Mouse (Mus musculus) G1E (cell line): ENCODE measurements at regions not wholly inside any gene's neighbourhood (a gene's known extent, or its start where the extent isn't known, plus 50 kb on each side); places are given as distances from the start of the nearest gene placed in this dataset.

Source experiments
- CTCF ChIP-seq: IDR thresholded peaks from 2 replicates; pipeline ENCODE4 v1.5.1; 2012; ENCODE audit warnings: low read depth, low read length, inconsistent platforms, mixed read lengths
- GATA1 ChIP-seq: IDR thresholded peaks from 2 replicates; pipeline ENCODE4 v1.6.1; 2012; ENCODE audit warnings: borderline replicate concordance, low read length, inconsistent platforms, mixed read lengths
- POLR2AphosphoS5 ChIP-seq: IDR thresholded peaks from 2 replicates; pipeline ENCODE4 v1.6.1; 2012; ENCODE audit warnings: low read depth, low read length, inconsistent platforms; ENCODE audit not compliant: insufficient replicate concordance
- TAL1 ChIP-seq: conservative IDR thresholded peaks from 2 replicates; pipeline ENCODE4 v1.6.1; 2012; ENCODE audit warnings: low read depth, low read length, inconsistent platforms, mixed read lengths

DNA sequence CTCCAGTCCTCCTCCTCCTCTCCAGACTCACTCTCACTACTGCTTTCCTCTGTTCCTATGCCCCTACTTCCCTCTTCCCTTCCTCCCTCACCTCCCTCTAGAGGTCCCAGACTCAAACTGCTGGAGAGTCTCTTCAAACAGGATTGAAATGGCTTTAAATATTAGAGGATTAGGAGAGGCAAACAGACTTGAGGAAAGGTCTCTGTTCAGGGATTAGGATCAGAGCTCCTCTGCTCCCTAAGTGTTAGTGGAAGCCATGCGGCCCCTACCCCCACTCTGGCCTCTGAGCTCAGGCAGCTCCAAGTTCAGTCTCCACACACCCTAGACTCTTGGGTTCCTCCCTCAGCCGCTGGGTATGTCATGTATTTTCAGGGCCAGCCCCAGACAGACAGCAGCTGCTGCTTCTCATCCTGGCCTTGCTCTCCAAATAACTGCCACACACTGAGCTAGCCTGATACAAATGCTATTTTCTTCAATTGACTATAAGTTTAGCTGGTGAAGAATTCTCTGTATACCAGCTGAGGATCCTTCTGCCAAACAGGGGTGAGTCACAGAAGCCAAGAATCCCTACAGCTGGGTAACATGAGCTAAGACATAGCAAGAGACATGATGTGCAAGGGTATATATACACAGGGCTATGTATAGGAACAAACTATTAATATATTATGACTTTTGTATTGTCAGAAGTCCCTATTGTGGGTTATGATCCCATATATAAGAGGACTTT lies 55.2 kb upstream of the Nxpe4 start:
- no peak for TF ChIP-seq CTCF
- no peak for TF ChIP-seq TAL1
- TF ChIP-seq POLR2AphosphoS5 = no peak
- no peak for TF ChIP-seq GATA1
